Mouse (Mus musculus) intestine, embryonic 15.5 days (tissue): Measurements from ENCODE around the gene Stard13. TPM values are rescaled to one million over a fixed set of nuclear protein-coding genes. Genes with fewer than 3 reads are reported as not detected.

ENCODE experiments used
- ATAC-seq: fragments of 200-750 bp; cut with Nextera tagmentation; 2 replicates; pipeline ENCODE4 v1.8.0; 2017; ENCODE audit warnings: moderate TSS enrichment, moderate library complexity
- H3K27ac ChIP-seq: fragments of 300-500 bp; sonication (generic); 2 replicates; pipeline ENCODE4 v1.5.1; 2015; ENCODE audit warnings: mild to moderate bottlenecking, inconsistent platforms
- H3K27me3 ChIP-seq: fragments of 300-500 bp; sonication (generic); replicated peaks from 2 replicates; pipeline ENCODE4 v1.6.1; 2015; ENCODE audit warnings: inconsistent platforms
- H3K36me3 ChIP-seq: fragments of 300-500 bp; sonication (generic); 2 replicates; pipeline ENCODE4 v1.6.1; 2015; ENCODE audit warnings: inconsistent platforms
- H3K4me1 ChIP-seq: fragments of 300-500 bp; sonication (generic); replicated peaks from 2 replicates; pipeline ENCODE4 v1.6.1; 2015; ENCODE audit warnings: inconsistent platforms
- H3K4me2 ChIP-seq: fragments of 300-500 bp; sonication (generic); replicated peaks from 2 replicates; pipeline ENCODE4 v1.6.1; 2015; ENCODE audit warnings: mild to moderate bottlenecking, inconsistent platforms
- H3K4me3 ChIP-seq: fragments of 300-500 bp; sonication (generic); replicated peaks from 2 replicates; pipeline ENCODE4 v1.5.1; 2015; ENCODE audit warnings: inconsistent platforms
- H3K9ac ChIP-seq: fragments of 300-500 bp; sonication (generic); 2 replicates; pipeline ENCODE4 v1.6.1; 2015; ENCODE audit warnings: inconsistent platforms
- H3K9me3 ChIP-seq: fragments of 300-500 bp; sonication (generic); 2 replicates; pipeline ENCODE4 v1.6.1; 2016; ENCODE audit warnings: inconsistent platforms
- WGBS: fragments of 180-500 bp; shearing (Covaris S2); methylation state at CpG from one replicate; pipeline ENCODE4 v1.1.7; 2015; 5-methylcytosine and 5-hydroxymethylcytosine counted together
- polyA plus RNA-seq: library from polyadenylated mRNA; unstranded; fragments of >200 nt; fragmentation: Nextera tagmentation; extraction: Ambion mirVana; gene quantifications from 2 replicates; pipeline ENCODE4 v1.2.1, GENCODE M21; 2015

Gene Stard13
- polyA plus RNA-seq, 1 experiment from 2014 or later = 12.6 TPM

- Histone ChIP-seq H3K27ac (no peak overlapping the region), H3K4me2 (no peak overlapping the region), H3K27me3 (no peaks in the 10 kb centered on the region), H3K9ac (no peak overlapping the region), H3K9me3 (no peaks in the 10 kb centered on the region), H3K4me1 (no peaks in the 10 kb centered on the region), H3K4me3 (no peak overlapping the region), H3K36me3 (no peaks in the 10 kb centered on the region)
- no peak for ATAC-seq
- 75% methylated on average over 6 of the region's 6 CpGs for WGBS
Measured at GRCm38 (mm10) chr5:151218689-151219115, 14.9 kb downstream of the Stard13 start.

- H3K27ac ChIP-seq = no peak overlapping the region
- H3K9ac ChIP-seq = no peak overlapping the region
- H3K4me1 ChIP-seq = no peaks in the 10 kb centered on the region
- no peaks in the 10 kb centered on the region for H3K9me3 ChIP-seq
- ATAC-seq = no peak
- H3K36me3 ChIP-seq = no peaks in the 10 kb centered on the region
- H3K27me3 ChIP-seq = no peaks in the 10 kb centered on the region
- H3K4me2 ChIP-seq = no peak overlapping the region
- H3K4me3 ChIP-seq = no peak overlapping the region
- 83% methylated on average over 3 of the region's 3 CpGs for WGBS
Measured at GRCm38 (mm10) chr5:151213097-151213496, 20.5 kb downstream of the Stard13 start.

- WGBS = 86% methylated on average over 1 of the region's 1 CpGs
- ATAC-seq = no peak
- no peaks in the 10 kb centered on the region for H3K4me1 ChIP-seq
- no peaks in the 10 kb centered on the region for H3K36me3 ChIP-seq
- H3K4me2 ChIP-seq = no peak overlapping the region
- no peaks in the 10 kb centered on the region for H3K27me3 ChIP-seq
- H3K27ac ChIP-seq = no peak overlapping the region
- no peak overlapping the region for H3K9ac ChIP-seq
- no peak overlapping the region for H3K4me3 ChIP-seq
- H3K9me3 ChIP-seq = no peaks in the 10 kb centered on the region
Measured at GRCm38 (mm10) chr5:151210869-151211268, 22.8 kb downstream of the Stard13 start.

- H3K9me3 ChIP-seq = no peaks in the 10 kb centered on the region
- no peak overlapping the region for H3K4me3 ChIP-seq
- ATAC-seq = no peak
- no peak overlapping the region for H3K9ac ChIP-seq
- no peak overlapping the region for H3K27ac ChIP-seq
- H3K36me3 ChIP-seq = no peaks in the 10 kb centered on the region
- H3K27me3 ChIP-seq = no peaks in the 10 kb centered on the region
- H3K4me1 ChIP-seq = no peaks in the 10 kb centered on the region
- 78% methylated on average over 2 of the region's 2 CpGs for WGBS
- H3K4me2 ChIP-seq = no peak overlapping the region
Measured at GRCm38 (mm10) chr5:151210060-151210459, 23.6 kb downstream of the Stard13 start.

- WGBS = 84% methylated on average over 4 of the region's 4 CpGs
Measured at GRCm38 (mm10) chr5:151205017-151205416, 28.6 kb downstream of the Stard13 start.

GRCm38 (mm10) chr5:151202925-151203324 is 30.7 kb downstream of the Stard13 start:
- H3K27ac ChIP-seq = no peak overlapping the region
- WGBS = 38% methylated on average over 5 of the region's 5 CpGs
- H3K9ac ChIP-seq = no peak overlapping the region
- no peaks in the 10 kb centered on the region for H3K27me3 ChIP-seq
- H3K4me1 ChIP-seq = no peaks in the 10 kb centered on the region
- no peak overlapping the region for H3K4me2 ChIP-seq
- peak; percentile 53; the same call in 1 of the 2 replicates for ATAC-seq
- H3K9me3 ChIP-seq = no peaks in the 10 kb centered on the region
- H3K36me3 ChIP-seq = no peaks in the 10 kb centered on the region
- H3K4me3 ChIP-seq = no peak overlapping the region

More at GRCm38 (mm10) chr5:151205017-151205416, 28.6 kb downstream of the Stard13 start:
- H3K4me1 ChIP-seq = no peaks in the 10 kb centered on the region
- no peaks in the 10 kb centered on the region for H3K9me3 ChIP-seq
- no peak for ATAC-seq
- H3K9ac ChIP-seq = no peak overlapping the region
- no peaks in the 10 kb centered on the region for H3K36me3 ChIP-seq
- no peak overlapping the region for H3K4me2 ChIP-seq
- no peak overlapping the region for H3K4me3 ChIP-seq
- H3K27ac ChIP-seq = no peak overlapping the region
- no peaks in the 10 kb centered on the region for H3K27me3 ChIP-seq

GRCm38 (mm10) chr5:151201220-151201619 is 32.4 kb downstream of the Stard13 start:
- no peak overlapping the region for H3K4me2 ChIP-seq
- 0 out of 2 replicates have a peak, but pooled peaks cover 4% of the 10 kb centered on the region for H3K4me1 ChIP-seq
- H3K9ac ChIP-seq = no peak overlapping the region
- no peaks in the 10 kb centered on the region for H3K9me3 ChIP-seq
- no peak for ATAC-seq
- H3K36me3 ChIP-seq = no peaks in the 10 kb centered on the region
- no peak overlapping the region for H3K27ac ChIP-seq
- no peak overlapping the region for H3K4me3 ChIP-seq
- 81% methylated on average over 3 of the region's 3 CpGs for WGBS
- no peaks in the 10 kb centered on the region for H3K27me3 ChIP-seq

- Histone ChIP-seq H3K27me3 (no peaks in the 10 kb centered on the region), H3K4me3 (no peak overlapping the region), H3K4me1 (0 out of 2 replicates have a peak, but pooled peaks cover 4% of the 10 kb centered on the region), H3K36me3 (no peaks in the 10 kb centered on the region), H3K9me3 (no peaks in the 10 kb centered on the region), H3K4me2 (no peak overlapping the region), H3K27ac (no peak overlapping the region), H3K9ac (no peak overlapping the region)
- no peak for ATAC-seq
- 86% methylated on average over 3 of the region's 3 CpGs for WGBS
Measured at GRCm38 (mm10) chr5:151199235-151199634, 34.4 kb downstream of the Stard13 start.

GRCm38 (mm10) chr5:151196603-151197272 is 36.9 kb downstream of the Stard13 start:
- Histone ChIP-seq H3K27me3 (no peaks in the 10 kb centered on the region), H3K27ac (no peak overlapping the region), H3K9me3 (no peaks in the 10 kb centered on the region), H3K4me1 (0 out of 2 replicates have a peak, but pooled peaks cover 4% of the 10 kb centered on the region), H3K36me3 (no peaks in the 10 kb centered on the region), H3K4me3 (no peak overlapping the region), H3K9ac (no peak overlapping the region), H3K4me2 (no peak overlapping the region)
- WGBS = 33% methylated on average over 13 of the region's 13 CpGs
- peak; percentile 80 for ATAC-seq

- Histone ChIP-seq H3K9ac (no peak overlapping the region), H3K27ac (no peak overlapping the region), H3K27me3 (no peaks in the 10 kb centered on the region), H3K4me3 (no peak overlapping the region), H3K36me3 (no peaks in the 10 kb centered on the region), H3K4me1 (peaks cover 4% of the 10 kb centered on the region; the same call in 1 of the 2 replicates), H3K4me2 (no peak overlapping the region), H3K9me3 (no peaks in the 10 kb centered on the region)
- 55% methylated on average over 3 of the region's 3 CpGs for WGBS
- no peak for ATAC-seq
Measured at GRCm38 (mm10) chr5:151193885-151194520, 39.6 kb downstream of the Stard13 start.

GRCm38 (mm10) chr5:151192266-151192665 is 41.4 kb downstream of the Stard13 start:
- Histone ChIP-seq H3K4me2 (no peak overlapping the region), H3K36me3 (no peaks in the 10 kb centered on the region), H3K4me3 (no peak overlapping the region), H3K9me3 (no peaks in the 10 kb centered on the region), H3K9ac (no peak overlapping the region), H3K4me1 (peaks cover 4% of the 10 kb centered on the region; the same call in 1 of the 2 replicates), H3K27ac (no peak overlapping the region), H3K27me3 (no peaks in the 10 kb centered on the region)
- WGBS = 59% methylated on average over 2 of the region's 2 CpGs
- ATAC-seq = no peak

GRCm38 (mm10) chr5:151190764-151191163 is 42.9 kb downstream of the Stard13 start:
- WGBS = 66% methylated on average over 5 of the region's 5 CpGs
- Histone ChIP-seq H3K4me1 (no peaks in the 10 kb centered on the region; the same call in 1 of the 2 replicates), H3K4me3 (no peak overlapping the region), H3K9ac (no peak overlapping the region), H3K27me3 (no peaks in the 10 kb centered on the region), H3K27ac (no peak overlapping the region), H3K9me3 (no peaks in the 10 kb centered on the region), H3K4me2 (0 out of 2 replicates have a peak overlapping the region, but pooled peaks have one; percentile 91), H3K36me3 (no peaks in the 10 kb centered on the region)
- no peak for ATAC-seq
